Mouse (Mus musculus): ENCODE data around the gene Pced1b. TPM values are rescaled to one million over a fixed set of nuclear protein-coding genes. Genes with fewer than 3 reads are reported as not detected.

The Pced1b gene
- polyA plus RNA-seq, 1 experiment from 2014 or later: 6.7 TPM

GRCm38 (mm10) chr15:97400866-97401265, 154.0 kb downstream of the Pced1b start:
- Histone ChIP-seq H3K4me3 (ENCODE audit: low read depth, low read length) (no peak overlapping the region), H3K27ac (ENCODE audit: low read depth, low read length) (no peak overlapping the region), H3K4me2 (ENCODE audit: low read depth, low read length) (no peak overlapping the region), H3K36me3 (ENCODE audit: control insufficient read depth, insufficient read depth, low read length) (no peaks in the 10 kb centered on the region), H3K27me3 (ENCODE audit: control insufficient read depth, insufficient read depth, low read length) (no peaks in the 10 kb centered on the region), H3K9ac (replicated peaks; ENCODE audit: low read depth, low read length) (no peak overlapping the region), H3K9me3 (ENCODE audit: control insufficient read depth, low read length) (no peaks in the 10 kb centered on the region), H3K4me1 (ENCODE audit: control insufficient read depth, insufficient read depth, low read length) (no peaks in the 10 kb centered on the region)
- WGBS: 95% methylated on average over 6 of the region's 6 CpGs
- ATAC-seq (ENCODE audit: low read depth): no peak

GRCm38 (mm10) chr15:97404483-97404882, 157.6 kb downstream of the Pced1b start:
- Histone ChIP-seq H3K9ac (replicated peaks; ENCODE audit: low read depth, low read length) (no peak overlapping the region), H3K36me3 (ENCODE audit: control insufficient read depth, insufficient read depth, low read length) (no peaks in the 10 kb centered on the region), H3K27me3 (ENCODE audit: control insufficient read depth, insufficient read depth, low read length) (no peaks in the 10 kb centered on the region), H3K4me2 (ENCODE audit: low read depth, low read length) (no peak overlapping the region), H3K4me3 (ENCODE audit: low read depth, low read length) (no peak overlapping the region), H3K27ac (ENCODE audit: low read depth, low read length) (no peak overlapping the region), H3K4me1 (ENCODE audit: control insufficient read depth, insufficient read depth, low read length) (no peaks in the 10 kb centered on the region), H3K9me3 (ENCODE audit: control insufficient read depth, low read length) (no peaks in the 10 kb centered on the region)
- WGBS: 93% methylated on average over 8 of the region's 8 CpGs
- no peak for ATAC-seq (ENCODE audit: low read depth)

- 93% methylated on average over 7 of the region's 7 CpGs for WGBS
- Histone ChIP-seq H3K36me3 (ENCODE audit: control insufficient read depth, insufficient read depth, low read length) (no peaks in the 10 kb centered on the region), H3K9ac (replicated peaks; ENCODE audit: low read depth, low read length) (no peak overlapping the region), H3K27me3 (ENCODE audit: control insufficient read depth, insufficient read depth, low read length) (no peaks in the 10 kb centered on the region), H3K4me3 (ENCODE audit: low read depth, low read length) (no peak overlapping the region), H3K4me2 (ENCODE audit: low read depth, low read length) (no peak overlapping the region), H3K27ac (ENCODE audit: low read depth, low read length) (no peak overlapping the region), H3K9me3 (ENCODE audit: control insufficient read depth, low read length) (no peaks in the 10 kb centered on the region), H3K4me1 (ENCODE audit: control insufficient read depth, insufficient read depth, low read length) (no peaks in the 10 kb centered on the region)
- no peak for ATAC-seq (ENCODE audit: low read depth)
These were observed 158.1 kb downstream of the Pced1b start for GRCm38 (mm10) chr15:97404998-97405397.

GRCm38 (mm10) chr15:97406105-97406504, 159.2 kb downstream of the Pced1b start:
- H3K4me1 ChIP-seq (ENCODE audit: control insufficient read depth, insufficient read depth, low read length): no peaks in the 10 kb centered on the region
- H3K27ac ChIP-seq (ENCODE audit: low read depth, low read length): no peak overlapping the region
- no peak overlapping the region for H3K4me3 ChIP-seq (ENCODE audit: low read depth, low read length)
- H3K27me3 ChIP-seq (ENCODE audit: control insufficient read depth, insufficient read depth, low read length): no peaks in the 10 kb centered on the region
- no peaks in the 10 kb centered on the region for H3K9me3 ChIP-seq (ENCODE audit: control insufficient read depth, low read length)
- H3K9ac ChIP-seq (replicated peaks; ENCODE audit: low read depth, low read length): no peak overlapping the region
- no peaks in the 10 kb centered on the region for H3K36me3 ChIP-seq (ENCODE audit: control insufficient read depth, insufficient read depth, low read length)
- WGBS: 84% methylated on average over 6 of the region's 6 CpGs
- no peak for ATAC-seq (ENCODE audit: low read depth)
- H3K4me2 ChIP-seq (ENCODE audit: low read depth, low read length): no peak overlapping the region

DNA sequence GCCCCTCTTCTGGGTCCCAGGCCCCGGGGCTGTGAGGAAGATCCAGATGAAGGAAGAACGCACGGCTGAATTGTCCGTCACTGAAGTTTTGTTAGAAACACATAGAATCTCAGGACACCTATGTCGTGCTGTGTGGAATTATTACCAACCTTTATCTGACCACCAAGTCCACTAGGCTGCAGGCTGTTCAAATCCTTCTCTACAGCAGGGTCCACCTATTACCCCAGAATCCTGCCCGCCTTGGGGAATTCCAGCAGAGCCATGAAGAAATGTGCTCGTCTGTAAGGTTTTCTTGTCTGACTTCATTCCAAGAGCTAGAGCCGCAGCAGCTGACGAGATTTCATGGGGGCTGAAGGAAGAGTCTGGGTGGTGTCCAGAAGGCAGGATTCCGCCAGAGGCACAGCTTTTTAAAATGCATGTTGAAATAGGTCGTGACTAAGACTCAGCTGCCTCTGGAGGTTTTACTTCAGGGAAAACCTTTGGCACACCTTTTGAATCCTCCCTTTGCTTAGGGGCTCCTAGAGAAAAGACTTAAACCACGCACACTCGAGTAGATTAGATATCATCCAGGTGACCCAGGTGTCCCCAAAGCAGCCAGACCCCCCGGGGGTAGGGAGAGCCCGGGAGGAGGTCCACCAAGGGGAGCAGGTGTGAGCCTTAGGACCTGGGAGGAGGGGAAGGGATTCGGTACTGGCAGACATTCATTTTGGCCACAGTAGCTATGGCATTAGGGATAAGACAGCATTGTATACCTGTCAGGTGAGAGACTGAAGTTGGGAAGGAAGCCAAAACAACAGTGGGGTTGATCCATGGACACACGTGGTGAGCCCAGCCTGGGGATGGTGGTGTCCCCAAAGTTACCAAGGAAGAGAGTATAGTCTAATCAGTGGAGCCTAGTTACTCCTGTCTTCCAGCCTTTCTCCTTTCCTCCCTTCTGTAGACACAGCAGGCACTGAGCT, 160.9 kb downstream of the Pced1b start:
- Histone ChIP-seq H3K27ac (ENCODE audit: low read depth, low read length) (no peak overlapping the region), H3K4me2 (ENCODE audit: low read depth, low read length) (no peak overlapping the region), H3K36me3 (ENCODE audit: control insufficient read depth, insufficient read depth, low read length) (no peaks in the 10 kb centered on the region), H3K4me3 (ENCODE audit: low read depth, low read length) (no peak overlapping the region), H3K9me3 (ENCODE audit: control insufficient read depth, low read length) (no peaks in the 10 kb centered on the region), H3K27me3 (ENCODE audit: control insufficient read depth, insufficient read depth, low read length) (no peaks in the 10 kb centered on the region), H3K4me1 (ENCODE audit: control insufficient read depth, insufficient read depth, low read length) (no peaks in the 10 kb centered on the region), H3K9ac (replicated peaks; ENCODE audit: low read depth, low read length) (no peak overlapping the region)
- WGBS: 74% methylated on average over 17 of the region's 17 CpGs
- ATAC-seq (ENCODE audit: low read depth): no peak

DNA sequence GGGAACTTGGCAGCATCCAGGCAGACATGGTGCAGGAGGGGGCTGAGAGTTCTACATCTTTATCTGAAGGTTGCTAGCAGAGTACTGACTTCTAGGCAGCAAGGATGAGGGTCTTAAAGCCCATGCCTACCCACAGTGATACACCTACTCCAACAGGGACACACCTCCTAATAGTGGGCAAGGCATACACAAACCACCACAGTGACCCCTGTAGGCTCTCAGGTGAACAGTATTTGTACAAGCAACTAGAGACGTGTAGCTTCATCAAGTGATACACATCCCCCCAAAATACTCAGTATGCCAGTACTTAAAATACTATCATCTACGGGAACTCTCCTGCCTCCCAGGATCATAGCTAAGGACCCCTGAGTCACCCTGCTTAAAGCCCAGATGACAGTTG, 164.2 kb downstream of the Pced1b start:
- Histone ChIP-seq H3K27ac (ENCODE audit: low read depth, low read length) (no peak overlapping the region), H3K4me2 (ENCODE audit: low read depth, low read length) (no peak overlapping the region), H3K4me3 (ENCODE audit: low read depth, low read length) (no peak overlapping the region), H3K9me3 (ENCODE audit: control insufficient read depth, low read length) (no peaks in the 10 kb centered on the region), H3K36me3 (ENCODE audit: control insufficient read depth, insufficient read depth, low read length) (no peaks in the 10 kb centered on the region), H3K27me3 (ENCODE audit: control insufficient read depth, insufficient read depth, low read length) (no peaks in the 10 kb centered on the region), H3K9ac (replicated peaks; ENCODE audit: low read depth, low read length) (no peak overlapping the region), H3K4me1 (ENCODE audit: control insufficient read depth, insufficient read depth, low read length) (no peaks in the 10 kb centered on the region)
- WGBS: 94% methylated on average over 2 of the region's 2 CpGs
- no peak for ATAC-seq (ENCODE audit: low read depth)

DNA sequence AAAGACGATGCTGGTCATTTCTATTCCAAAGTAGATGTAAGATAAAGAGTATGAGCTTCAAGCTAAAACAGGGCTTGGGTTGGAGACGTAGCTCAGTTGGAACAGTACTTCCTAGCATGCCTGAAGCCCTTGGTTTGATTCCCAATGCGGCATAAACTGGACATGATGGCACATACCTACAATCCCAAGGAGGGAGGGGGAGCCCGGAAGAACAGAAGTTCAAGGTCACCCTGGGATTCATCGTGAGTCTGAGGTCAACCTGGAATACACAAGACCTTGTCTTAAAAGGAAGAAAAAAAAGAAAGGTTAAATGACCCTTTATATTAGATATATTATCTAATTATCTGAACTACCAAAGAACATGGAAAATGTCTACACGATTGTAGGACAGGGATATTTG, 164.8 kb downstream of the Pced1b start:
- no peak overlapping the region for H3K9ac ChIP-seq (replicated peaks; ENCODE audit: low read depth, low read length)
- H3K36me3 ChIP-seq (ENCODE audit: control insufficient read depth, insufficient read depth, low read length): no peaks in the 10 kb centered on the region
- no peak for ATAC-seq (ENCODE audit: low read depth)
- H3K4me3 ChIP-seq (ENCODE audit: low read depth, low read length): no peak overlapping the region
- no peaks in the 10 kb centered on the region for H3K27me3 ChIP-seq (ENCODE audit: control insufficient read depth, insufficient read depth, low read length)
- no peak overlapping the region for H3K27ac ChIP-seq (ENCODE audit: low read depth, low read length)
- H3K9me3 ChIP-seq (ENCODE audit: control insufficient read depth, low read length): no peaks in the 10 kb centered on the region
- WGBS: 94% methylated on average over 6 of the region's 6 CpGs
- H3K4me2 ChIP-seq (ENCODE audit: low read depth, low read length): no peak overlapping the region
- H3K4me1 ChIP-seq (ENCODE audit: control insufficient read depth, insufficient read depth, low read length): no peaks in the 10 kb centered on the region

- H3K4me2 ChIP-seq (ENCODE audit: low read depth, low read length): no peak overlapping the region
- H3K27me3 ChIP-seq (ENCODE audit: control insufficient read depth, insufficient read depth, low read length): no peaks in the 10 kb centered on the region
- H3K9ac ChIP-seq (replicated peaks; ENCODE audit: low read depth, low read length): no peak overlapping the region
- H3K36me3 ChIP-seq (ENCODE audit: control insufficient read depth, insufficient read depth, low read length): no peaks in the 10 kb centered on the region
- H3K4me3 ChIP-seq (ENCODE audit: low read depth, low read length): no peak overlapping the region
- no peak overlapping the region for H3K27ac ChIP-seq (ENCODE audit: low read depth, low read length)
- no peaks in the 10 kb centered on the region for H3K9me3 ChIP-seq (ENCODE audit: control insufficient read depth, low read length)
- no peak for ATAC-seq (ENCODE audit: low read depth)
- WGBS: 91% methylated on average over 8 of the region's 8 CpGs
- H3K4me1 ChIP-seq (ENCODE audit: control insufficient read depth, insufficient read depth, low read length): no peaks in the 10 kb centered on the region
These were observed 165.4 kb downstream of the Pced1b start for GRCm38 (mm10) chr15:97412308-97412707.

GRCm38 (mm10) chr15:97412861-97413260, 166.0 kb downstream of the Pced1b start:
- WGBS: 89% methylated on average over 7 of the region's 7 CpGs
- no peak overlapping the region for H3K4me3 ChIP-seq (ENCODE audit: low read depth, low read length)
- H3K9me3 ChIP-seq (ENCODE audit: control insufficient read depth, low read length): no peaks in the 10 kb centered on the region
- no peak overlapping the region for H3K9ac ChIP-seq (replicated peaks; ENCODE audit: low read depth, low read length)
- no peaks in the 10 kb centered on the region for H3K36me3 ChIP-seq (ENCODE audit: control insufficient read depth, insufficient read depth, low read length)
- no peaks in the 10 kb centered on the region for H3K4me1 ChIP-seq (ENCODE audit: control insufficient read depth, insufficient read depth, low read length)
- H3K27ac ChIP-seq (ENCODE audit: low read depth, low read length): no peak overlapping the region
- no peak for ATAC-seq (ENCODE audit: low read depth)
- no peaks in the 10 kb centered on the region for H3K27me3 ChIP-seq (ENCODE audit: control insufficient read depth, insufficient read depth, low read length)
- H3K4me2 ChIP-seq (ENCODE audit: low read depth, low read length): no peak overlapping the region
